Mouse (Mus musculus) liver, embryonic 16.5 days (tissue): ENCODE measurements around the gene Cflar. TPM values are rescaled to one million over a fixed set of nuclear protein-coding genes. Genes with fewer than 3 reads are reported as not detected.

Experiments used
- ATAC-seq: fragments of 200-750 bp; cut with Nextera tagmentation; 2 replicates; pipeline ENCODE4 v1.8.0; 2017; ENCODE audit warnings: low read depth, mild to moderate bottlenecking, moderate number of reproducible peaks, moderate library complexity
- H3K27ac ChIP-seq: fragments of 300-500 bp; sonication (generic); 2 replicates; pipeline ENCODE4 v1.5.1; 2014; ENCODE audit warnings: mild to moderate bottlenecking, low read length
- H3K27me3 ChIP-seq: fragments of 300-500 bp; sonication (generic); 2 replicates; pipeline ENCODE4 v1.6.1; 2014; ENCODE audit warnings: low read depth, low read length, mixed read lengths; ENCODE audit not compliant: control insufficient read depth, insufficient read depth
- H3K36me3 ChIP-seq: fragments of 300-500 bp; sonication (generic); 2 replicates; pipeline ENCODE4 v1.6.1; 2014; ENCODE audit warnings: mild to moderate bottlenecking; ENCODE audit not compliant: control insufficient read depth, insufficient read depth
- H3K4me1 ChIP-seq: fragments of 300-500 bp; sonication (generic); 2 replicates; pipeline ENCODE4 v1.6.1; 2014; ENCODE audit warnings: low read depth, low read length, mixed read lengths; ENCODE audit not compliant: control insufficient read depth
- H3K4me2 ChIP-seq: fragments of 300-500 bp; sonication (generic); 2 replicates; pipeline ENCODE4 v1.6.1; 2014; ENCODE audit warnings: low read depth, low read length, mixed read lengths
- H3K4me3 ChIP-seq: fragments of 300-500 bp; sonication (generic); 2 replicates; pipeline ENCODE4 v1.5.1; 2014; ENCODE audit warnings: low read depth, mild to moderate bottlenecking, low read length
- H3K9ac ChIP-seq: fragments of 300-500 bp; sonication (generic); 2 replicates; pipeline ENCODE4 v1.6.1; 2014; ENCODE audit warnings: low read depth, low read length
- H3K9me3 ChIP-seq: fragments of 300-500 bp; sonication (generic); replicated peaks from 2 replicates; pipeline ENCODE4 v1.6.1; 2016; ENCODE audit warnings: low read length; ENCODE audit not compliant: control insufficient read depth
- WGBS: fragments of 180-500 bp; shearing (Covaris S2); extraction: QIAGEN DNeasy Blood & Tissue Kit; methylation state at CpG from one replicate; pipeline ENCODE4 v1.1.7; 2014; ENCODE audit not compliant: insufficient replicate concordance; 5-methylcytosine and 5-hydroxymethylcytosine counted together
- polyA plus RNA-seq: library from polyadenylated mRNA; unstranded; fragments of >200 nt; fragmentation: Nextera tagmentation; extraction: Ambion mirVana; gene quantifications from 2 replicates; pipeline ENCODE4 v1.2.1, GENCODE M21; 2015

The Cflar gene
- polyA plus RNA-seq, 1 experiment from 2014 or later: 18.3 TPM

- no peaks in the 10 kb centered on the region for H3K9me3 ChIP-seq
- WGBS: 11% methylated on average over 7 of the region's 7 CpGs
- no peak for ATAC-seq
- H3K27ac ChIP-seq: peak overlapping the region; percentile 61
- H3K27me3 ChIP-seq: no peaks in the 10 kb centered on the region
- H3K9ac ChIP-seq: no peak overlapping the region
- peaks cover 6% of the 10 kb centered on the region; the same call in 1 of the 2 replicates for H3K36me3 ChIP-seq
- H3K4me2 ChIP-seq: peak overlapping the region; percentile 7; the same call in 1 of the 2 replicates
- peaks cover 18% of the 10 kb centered on the region for H3K4me1 ChIP-seq
- H3K4me3 ChIP-seq: no peak overlapping the region
Observed at GRCm38 (mm10) chr1:58716162-58716882, 5.0 kb downstream of the Cflar start.

DNA sequence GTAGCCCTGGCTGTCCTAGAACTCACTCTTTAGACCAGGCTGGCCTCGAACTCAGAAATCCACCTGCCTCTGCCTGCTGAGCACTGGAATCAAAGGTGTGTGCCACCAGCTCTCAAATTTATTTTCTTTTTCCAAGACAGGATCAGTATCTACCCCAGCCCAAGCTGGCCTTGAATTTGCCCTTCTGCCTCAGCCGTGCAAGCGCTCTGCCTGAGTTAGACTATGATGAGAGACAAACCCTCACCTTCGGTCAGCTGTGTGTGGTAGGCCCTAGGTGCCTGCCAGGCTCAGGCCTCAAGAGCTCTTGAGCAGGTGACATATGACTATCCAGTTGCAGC, 5.5 kb downstream of the Cflar start:
- peaks cover 6% of the 10 kb centered on the region; the same call in 1 of the 2 replicates for H3K36me3 ChIP-seq
- peaks cover 18% of the 10 kb centered on the region for H3K4me1 ChIP-seq
- no peaks in the 10 kb centered on the region for H3K27me3 ChIP-seq
- H3K9me3 ChIP-seq: no peaks in the 10 kb centered on the region
- no peak overlapping the region for H3K4me3 ChIP-seq
- 59% methylated on average over 4 of the region's 4 CpGs for WGBS
- H3K4me2 ChIP-seq: no peak overlapping the region
- H3K9ac ChIP-seq: no peak overlapping the region
- H3K27ac ChIP-seq: peak overlapping the region; percentile 15; the same call in 1 of the 2 replicates
- no peak for ATAC-seq

- H3K9me3 ChIP-seq: no peaks in the 10 kb centered on the region
- no peak for ATAC-seq
- no peak overlapping the region for H3K4me3 ChIP-seq
- H3K9ac ChIP-seq: no peak overlapping the region
- H3K4me1 ChIP-seq: peaks cover 16% of the 10 kb centered on the region
- peaks cover 6% of the 10 kb centered on the region; the same call in 1 of the 2 replicates for H3K36me3 ChIP-seq
- H3K27me3 ChIP-seq: no peaks in the 10 kb centered on the region
- no peak overlapping the region for H3K27ac ChIP-seq
- WGBS: 57% methylated on average over 8 of the region's 8 CpGs
- no peak overlapping the region for H3K4me2 ChIP-seq
Observed at GRCm38 (mm10) chr1:58717589-58718270, 6.4 kb downstream of the Cflar start.

- WGBS: 49% methylated on average over 7 of the region's 7 CpGs
- no peak for ATAC-seq
- no peaks in the 10 kb centered on the region for H3K9me3 ChIP-seq
- peak overlapping the region; percentile 35; the same call in 1 of the 2 replicates for H3K27ac ChIP-seq
- H3K27me3 ChIP-seq: no peaks in the 10 kb centered on the region
- H3K4me1 ChIP-seq: peaks cover 12% of the 10 kb centered on the region
- H3K36me3 ChIP-seq: peaks cover 6% of the 10 kb centered on the region; the same call in 1 of the 2 replicates
- no peak overlapping the region; the same call in 1 of the 2 replicates for H3K4me2 ChIP-seq
- no peak overlapping the region for H3K9ac ChIP-seq
- no peak overlapping the region for H3K4me3 ChIP-seq
Observed at GRCm38 (mm10) chr1:58719356-58719945, 8.1 kb downstream of the Cflar start.

GRCm38 (mm10) chr1:58720090-58720489, 8.8 kb downstream of the Cflar start:
- Histone ChIP-seq H3K4me1 (peaks cover 12% of the 10 kb centered on the region), H3K36me3 (peaks cover 5% of the 10 kb centered on the region; the same call in 1 of the 2 replicates), H3K9me3 (no peaks in the 10 kb centered on the region), H3K9ac (no peak overlapping the region), H3K4me2 (peak overlapping the region; percentile 11; the same call in 1 of the 2 replicates), H3K27ac (no peak overlapping the region), H3K27me3 (no peaks in the 10 kb centered on the region), H3K4me3 (no peak overlapping the region)
- peak; percentile 22; the same call in 1 of the 2 replicates for ATAC-seq
- WGBS: 49% methylated on average over 8 of the region's 8 CpGs

DNA sequence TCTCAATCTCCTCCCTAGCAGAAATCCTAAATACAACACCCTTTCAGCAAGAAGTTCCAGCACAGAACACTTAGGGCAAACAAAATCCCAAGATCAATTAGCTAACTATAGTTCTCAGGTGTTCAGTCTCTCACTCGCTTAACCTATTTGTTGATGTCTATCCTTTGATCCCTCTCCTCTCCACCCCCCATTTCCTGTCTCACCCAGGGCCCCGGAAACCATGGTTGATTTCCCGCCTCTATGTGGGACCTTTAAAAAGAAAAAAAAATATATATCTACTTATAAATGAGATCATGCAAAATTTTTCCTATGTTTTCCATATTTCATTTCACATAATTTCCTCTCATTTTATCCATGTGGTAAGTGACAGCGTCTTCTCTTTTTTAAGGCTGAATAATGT, 9.7 kb downstream of the Cflar start:
- ATAC-seq: no peak
- no peaks in the 10 kb centered on the region for H3K9me3 ChIP-seq
- WGBS: 31% methylated on average over 4 of the region's 4 CpGs
- H3K36me3 ChIP-seq: peaks cover 3% of the 10 kb centered on the region; the same call in 1 of the 2 replicates
- no peak overlapping the region for H3K4me3 ChIP-seq
- peaks cover 12% of the 10 kb centered on the region for H3K4me1 ChIP-seq
- H3K9ac ChIP-seq: no peak overlapping the region
- peak overlapping the region; percentile 24; the same call in 1 of the 2 replicates for H3K4me2 ChIP-seq
- H3K27me3 ChIP-seq: no peaks in the 10 kb centered on the region
- no peak overlapping the region for H3K27ac ChIP-seq

GRCm38 (mm10) chr1:58722115-58722938, 11.0 kb downstream of the Cflar start:
- no peak for ATAC-seq
- Histone ChIP-seq H3K4me2 (no peak overlapping the region), H3K4me3 (no peak overlapping the region), H3K36me3 (peaks cover 3% of the 10 kb centered on the region), H3K9ac (no peak overlapping the region), H3K4me1 (peaks cover 9% of the 10 kb centered on the region; the same call in 1 of the 2 replicates), H3K27ac (no peak overlapping the region), H3K9me3 (no peaks in the 10 kb centered on the region), H3K27me3 (no peaks in the 10 kb centered on the region)
- WGBS: 66% methylated on average over 11 of the region's 11 CpGs

DNA sequence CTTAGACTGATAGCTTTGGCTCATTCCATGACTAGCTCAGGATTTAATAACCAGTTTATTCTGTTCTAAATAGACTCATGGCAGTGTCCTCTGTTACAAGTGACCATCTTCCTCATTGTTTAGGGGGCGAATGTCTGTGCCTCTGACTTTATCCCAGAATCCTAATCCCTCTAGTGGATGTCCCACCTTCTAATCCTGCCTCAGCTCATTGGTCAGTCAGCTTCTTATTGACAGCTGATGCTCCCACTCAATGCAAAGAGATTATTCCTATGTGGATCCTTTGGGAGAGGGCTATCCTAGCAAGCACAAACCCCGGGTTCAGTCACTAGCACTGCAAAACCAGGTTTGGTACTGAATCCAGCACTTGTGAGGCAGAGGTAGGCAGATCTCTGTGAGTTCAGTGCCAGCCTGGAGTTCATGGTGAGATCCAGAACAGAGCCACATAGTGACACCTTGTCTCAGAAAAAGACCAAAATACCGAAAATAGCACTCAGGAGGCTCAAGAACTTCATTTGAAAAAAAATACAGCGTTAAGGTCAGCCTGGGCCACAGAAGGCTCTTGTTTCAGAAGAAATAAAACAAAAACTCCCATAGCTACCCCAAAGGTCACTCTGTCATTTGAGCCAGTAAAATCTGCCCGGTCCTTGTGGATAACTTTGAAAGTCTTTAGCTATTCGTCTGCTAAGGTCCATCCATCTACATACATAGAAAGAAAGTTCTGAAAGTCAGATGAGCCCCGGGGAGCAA, 11.9 kb downstream of the Cflar start:
- H3K4me2 ChIP-seq: no peak overlapping the region
- H3K9ac ChIP-seq: no peak overlapping the region
- peaks cover 9% of the 10 kb centered on the region for H3K4me1 ChIP-seq
- H3K4me3 ChIP-seq: no peak overlapping the region
- no peak for ATAC-seq
- H3K27me3 ChIP-seq: no peaks in the 10 kb centered on the region
- WGBS: 63% methylated on average over 7 of the region's 7 CpGs
- H3K27ac ChIP-seq: no peak overlapping the region
- no peaks in the 10 kb centered on the region; the same call in 1 of the 2 replicates for H3K36me3 ChIP-seq
- H3K9me3 ChIP-seq: no peaks in the 10 kb centered on the region
